Mouse (Mus musculus) hindbrain, embryonic 14.5 days (tissue): ENCODE data around the gene Parg. TPM values are rescaled to one million over a fixed set of nuclear protein-coding genes. Genes with fewer than 3 reads are reported as not detected.

Experiments
- ATAC-seq: fragments of 200-750 bp; cut with Nextera tagmentation; 2 replicates; pipeline ENCODE4 v1.8.0; 2017; ENCODE audit warnings: moderate number of reproducible peaks, mild to moderate bottlenecking, moderate TSS enrichment, moderate library complexity; ENCODE audit not compliant: low FRiP score
- DNase-seq: peaks from one replicate; pipeline ENCODE4 v3.0.0-alpha.2; 2015; ENCODE audit warnings: low spot score
- H3K27ac ChIP-seq: fragments of 300-500 bp; sonication (generic); 2 replicates; pipeline ENCODE4 v1.5.1; 2014; ENCODE audit warnings: mild to moderate bottlenecking, moderate library complexity
- H3K27me3 ChIP-seq: fragments of 300-500 bp; sonication (generic); 2 replicates; pipeline ENCODE4 v1.6.1; 2014; ENCODE audit warnings: mild to moderate bottlenecking, low read length, mixed read lengths; ENCODE audit not compliant: control insufficient read depth, insufficient read depth
- H3K36me3 ChIP-seq: fragments of 300-500 bp; sonication (generic); replicated peaks from 2 replicates; pipeline ENCODE4 v1.6.1; 2014; ENCODE audit not compliant: control insufficient read depth, insufficient read depth
- H3K4me1 ChIP-seq: fragments of 300-500 bp; sonication (generic); replicated peaks from 2 replicates; pipeline ENCODE4 v1.6.1; 2014; ENCODE audit warnings: antibody characterized with exemption, low read length, mixed read lengths; ENCODE audit not compliant: control insufficient read depth, insufficient read depth
- H3K4me2 ChIP-seq: fragments of 300-500 bp; sonication (generic); replicated peaks from 2 replicates; pipeline ENCODE4 v1.6.1; 2014; ENCODE audit warnings: mild to moderate bottlenecking, moderate library complexity
- H3K4me3 ChIP-seq: fragments of 300-500 bp; sonication (generic); replicated peaks from 2 replicates; pipeline ENCODE4 v1.5.1; 2014; ENCODE audit warnings: mild to moderate bottlenecking, low read length
- H3K9ac ChIP-seq: fragments of 300-500 bp; sonication (generic); 2 replicates; pipeline ENCODE4 v1.6.1; 2014
- H3K9me3 ChIP-seq: fragments of 300-500 bp; sonication (generic); 2 replicates; pipeline ENCODE4 v1.6.1; 2016; ENCODE audit warnings: low read length; ENCODE audit not compliant: control insufficient read depth
- WGBS: fragments of 180-500 bp; shearing (Covaris S2); extraction: QIAGEN DNeasy Blood & Tissue Kit; methylation state at CpG from one replicate; pipeline ENCODE4 v1.1.7; 2014; 5-methylcytosine and 5-hydroxymethylcytosine counted together
- polyA plus RNA-seq: library from polyadenylated mRNA; unstranded; fragments of >200 nt; fragmentation: Nextera tagmentation; extraction: Ambion mirVana; gene quantifications from 2 replicates; pipeline ENCODE4 v1.2.1, GENCODE M21; 2014

Parg gene
- polyA plus RNA-seq, 1 experiment from 2014 or later: 40.1 TPM

- Histone ChIP-seq H3K9me3 (no peaks in the 10 kb centered on the region), H3K27ac (no peak overlapping the region), H3K9ac (no peak overlapping the region), H3K4me1 (0 out of 2 replicates have a peak, but pooled peaks cover 6% of the 10 kb centered on the region), H3K36me3 (no peaks in the 10 kb centered on the region), H3K27me3 (no peaks in the 10 kb centered on the region), H3K4me2 (no peak overlapping the region), H3K4me3 (no peak overlapping the region)
- ATAC-seq (no peak), DNase-seq (no peak)
- 70% methylated on average over 9 of the region's 9 CpGs for WGBS
Measured at GRCm38 (mm10) chr14:32327366-32327765, 125.6 kb downstream of the Parg start.

GRCm38 (mm10) chr14:32332515-32333445 is 131.0 kb downstream of the Parg start:
- WGBS: 75% methylated on average over 20 of the region's 20 CpGs
- DNase-seq: no peak

GRCm38 (mm10) chr14:32336021-32336420 is 134.3 kb downstream of the Parg start:
- peaks cover 55% of the 10 kb centered on the region for H3K36me3 ChIP-seq
- DNase-seq: no peak

More at GRCm38 (mm10) chr14:32332515-32333445, 131.0 kb downstream of the Parg start:
- H3K36me3 ChIP-seq: peaks cover 24% of the 10 kb centered on the region
- H3K4me3 ChIP-seq: no peak overlapping the region
- H3K9me3 ChIP-seq: no peaks in the 10 kb centered on the region
- H3K9ac ChIP-seq: no peak overlapping the region
- no peak overlapping the region for H3K4me2 ChIP-seq
- H3K27ac ChIP-seq: no peak overlapping the region
- H3K27me3 ChIP-seq: no peaks in the 10 kb centered on the region
- no peaks in the 10 kb centered on the region for H3K4me1 ChIP-seq
- peak; percentile 57; the same call in 1 of the 2 replicates for ATAC-seq

GRCm38 (mm10) chr14:32336547-32336946 is 134.8 kb downstream of the Parg start:
- no peaks in the 10 kb centered on the region for H3K27me3 ChIP-seq
- H3K36me3 ChIP-seq: peaks cover 60% of the 10 kb centered on the region
- H3K4me3 ChIP-seq: no peak overlapping the region
- H3K4me1 ChIP-seq: no peaks in the 10 kb centered on the region
- H3K27ac ChIP-seq: no peak overlapping the region
- no peak overlapping the region for H3K9ac ChIP-seq
- H3K9me3 ChIP-seq: no peaks in the 10 kb centered on the region
- no peak for ATAC-seq
- H3K4me2 ChIP-seq: no peak overlapping the region
- WGBS: 75% methylated on average over 11 of the region's 11 CpGs
- no peak for DNase-seq

More at GRCm38 (mm10) chr14:32336021-32336420, 134.3 kb downstream of the Parg start:
- Histone ChIP-seq H3K9me3 (no peaks in the 10 kb centered on the region), H3K27me3 (no peaks in the 10 kb centered on the region), H3K4me3 (no peak overlapping the region), H3K9ac (no peak overlapping the region), H3K4me2 (no peak overlapping the region), H3K4me1 (no peaks in the 10 kb centered on the region), H3K27ac (no peak overlapping the region)
- ATAC-seq: no peak
- 78% methylated on average over 6 of the region's 6 CpGs for WGBS

DNA sequence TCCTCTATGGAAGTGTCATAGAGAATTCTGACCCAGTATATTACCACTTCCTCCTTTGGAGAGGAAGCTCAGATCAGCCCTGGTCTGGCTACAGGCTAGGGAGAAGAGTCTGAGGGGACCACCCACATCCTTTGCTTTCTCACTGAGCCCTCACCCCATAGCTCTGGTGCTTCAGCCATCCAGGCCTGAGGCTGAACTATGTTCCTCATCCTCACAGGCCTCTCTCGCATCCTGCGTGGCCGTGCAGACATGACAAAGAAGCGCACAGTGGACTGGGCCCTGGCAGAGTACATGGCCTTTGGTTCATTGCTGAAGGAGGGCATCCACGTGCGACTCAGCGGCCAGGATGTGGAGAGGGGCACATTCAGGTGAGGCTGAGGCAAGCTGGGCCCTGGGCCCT is 140.1 kb downstream of the Parg start:
- H3K4me1 ChIP-seq: no peaks in the 10 kb centered on the region
- DNase-seq: no peak
- WGBS: 98% methylated on average over 7 of the region's 7 CpGs

GRCm38 (mm10) chr14:32344176-32344575 is 142.4 kb downstream of the Parg start:
- H3K4me3 ChIP-seq: no peak overlapping the region
- H3K4me2 ChIP-seq: no peak overlapping the region
- H3K4me1 ChIP-seq: no peaks in the 10 kb centered on the region
- H3K9ac ChIP-seq: no peak overlapping the region
- peaks cover 58% of the 10 kb centered on the region for H3K36me3 ChIP-seq
- no peaks in the 10 kb centered on the region for H3K9me3 ChIP-seq
- no peaks in the 10 kb centered on the region for H3K27me3 ChIP-seq
- ATAC-seq: no peak
- no peak for DNase-seq
- 98% methylated on average over 7 of the region's 7 CpGs for WGBS
- H3K27ac ChIP-seq: no peak overlapping the region

More for the DNA sequence above, 140.1 kb downstream of the Parg start:
- Histone ChIP-seq H3K9ac (no peak overlapping the region), H3K27ac (no peak overlapping the region), H3K9me3 (no peaks in the 10 kb centered on the region), H3K27me3 (no peaks in the 10 kb centered on the region), H3K36me3 (peaks cover 76% of the 10 kb centered on the region), H3K4me2 (no peak overlapping the region), H3K4me3 (no peak overlapping the region)
- no peak for ATAC-seq

GRCm38 (mm10) chr14:32344694-32345093 is 142.9 kb downstream of the Parg start:
- no peak overlapping the region for H3K4me2 ChIP-seq
- WGBS: 82% methylated on average over 9 of the region's 10 CpGs
- H3K4me3 ChIP-seq: no peak overlapping the region
- H3K9me3 ChIP-seq: no peaks in the 10 kb centered on the region
- no peaks in the 10 kb centered on the region for H3K27me3 ChIP-seq
- H3K4me1 ChIP-seq: no peaks in the 10 kb centered on the region
- no peak overlapping the region for H3K9ac ChIP-seq
- peaks cover 53% of the 10 kb centered on the region for H3K36me3 ChIP-seq
- H3K27ac ChIP-seq: no peak overlapping the region
- no peak for ATAC-seq
- no peak for DNase-seq

Other genes starting within 250 kb of the Parg start
- 0.47 and 0.51 TPM in 2 replicates for gene Galnt15, start 173.0 kb upstream of the Parg start, polyA plus RNA-seq
- 17.4 and 18.3 TPM in 2 replicates for gene Oxnad1, start 116.6 kb upstream of the Parg start, polyA plus RNA-seq
- 71.3 and 74.9 TPM in 2 replicates for gene Dph3, start 116.2 kb upstream of the Parg start, polyA plus RNA-seq
- not detected in 2 replicates for gene Msmb, start 59.9 kb upstream of the Parg start, polyA plus RNA-seq
- 124 and 146 TPM in 2 replicates for gene Ncoa4, start 42.1 kb upstream of the Parg start, polyA plus RNA-seq
- gene Timm23, start 51 bp upstream of the Parg start, polyA plus RNA-seq: 244 and 255 TPM in 2 replicates
- gene Ogdhl, start 120.1 kb downstream of the Parg start, polyA plus RNA-seq: 17.1 and 19.7 TPM in 2 replicates
- gene 1700024G13Rik, start 186.4 kb downstream of the Parg start, polyA plus RNA-seq: 0.85 and 0.87 TPM in 2 replicates